Mouse (Mus musculus) kidney, adult 10 weeks (tissue): ENCODE measurements around the gene Ccdc81. TPM values are rescaled to one million over a fixed set of nuclear protein-coding genes. Genes with fewer than 3 reads are reported as not detected.

ENCODE experiments used
- polyA plus RNA-seq: library from polyadenylated mRNA; stranded (reverse); fragments of 350-450 nt; fragmentation: Illumina TruSeq; extraction: RNeasy Lipid Tissue Mini Kit (QIAGEN cat#74804); gene quantifications from one replicate; pipeline ENCODE4 v1.2.3, GENCODE M21; 2014; ENCODE audit warnings: low read depth, low replicate concordance

Gene Ccdc81
- polyA plus RNA-seq = not detected

GRCm38 (mm10) chr7:89903442-89904343 is at the start of gene Ccdc81:
TSS of gene Ccdc81 (minus strand) at chr7:89903629.

GRCm38 (mm10) chr7:89940571-89941463 is 37.4 kb upstream of the Ccdc81 start, which contains the start of gene Hikeshi:
TSS of gene Hikeshi (minus strand) at chr7:89941204.

Other genes with a start within 250 kb of the Ccdc81 start
- 111 TPM for gene Hikeshi, start 37.6 kb upstream of the Ccdc81 start, polyA plus RNA-seq
- gene Eed, start 77.4 kb upstream of the Ccdc81 start, polyA plus RNA-seq = 78.8 TPM
- 766 TPM for gene Picalm, start 226.6 kb upstream of the Ccdc81 start, polyA plus RNA-seq